Mouse (Mus musculus): ENCODE results near the gene Itch. TPM values are rescaled to one million over a fixed set of nuclear protein-coding genes. Genes with fewer than 3 reads are reported as not detected.

The Itch gene
- polyA plus RNA-seq, 1 experiment from 2014 or later, result 51.8 TPM

GRCm38 (mm10) chr2:155235746-155236361 lies 102.5 kb downstream of the Itch start:
- Histone ChIP-seq H3K27me3 (ENCODE audit: control insufficient read depth, insufficient read depth, low read length) (no peaks in the 10 kb centered on the region), H3K36me3 (ENCODE audit: control insufficient read depth, insufficient read depth, low read length) (no peaks in the 10 kb centered on the region; the same call in 1 of the 2 replicates), H3K27ac (replicated peaks; ENCODE audit: low read depth, low read length) (peak overlapping the region; percentile 66), H3K9ac (ENCODE audit: low read length) (peak overlapping the region; percentile 91), H3K4me3 (ENCODE audit: low read depth, low read length) (peak overlapping the region; percentile 91), H3K4me2 (ENCODE audit: low read depth, severe bottlenecking) (peak overlapping the region; percentile 65), H3K9me3 (ENCODE audit: control insufficient read depth, low read length) (no peaks in the 10 kb centered on the region), H3K4me1 (ENCODE audit: control insufficient read depth, insufficient read depth, low read length) (peaks cover 10% of the 10 kb centered on the region)
- ATAC-seq (ENCODE audit: insufficient number of reproducible peaks, low FRiP score, low TSS enrichment, low read depth), result peak; percentile 86
- peak; percentile 51 for DNase-seq (ENCODE audit: low spot score)
- WGBS, result 5% methylated on average over 13 of the region's 13 CpGs

- ATAC-seq (ENCODE audit: insufficient number of reproducible peaks, low FRiP score, low TSS enrichment, low read depth), result peak; percentile 98
- H3K4me3 ChIP-seq (ENCODE audit: low read depth, low read length), result peak within 1 kb of the TSS; percentile 91
- peak within 1 kb of the TSS; percentile 89 for H3K4me2 ChIP-seq (ENCODE audit: low read depth, severe bottlenecking)
- WGBS, result under 1% methylated on average over 50 of the region's 50 CpGs
- peak within 1 kb of the TSS; percentile 66 for H3K27ac ChIP-seq (replicated peaks; ENCODE audit: low read depth, low read length)
- peak within 1 kb of the TSS; percentile 91 for H3K9ac ChIP-seq (ENCODE audit: low read length)
- H3K27me3 ChIP-seq (ENCODE audit: control insufficient read depth, insufficient read depth, low read length), result no peaks in the 10 kb centered on the region
- peak; percentile 100 for DNase-seq (ENCODE audit: low spot score)
- peaks cover 10% of the 10 kb centered on the region for H3K4me1 ChIP-seq (ENCODE audit: control insufficient read depth, insufficient read depth, low read length)
- no peaks in the 10 kb centered on the region for H3K36me3 ChIP-seq (ENCODE audit: control insufficient read depth, insufficient read depth, low read length)
- H3K9me3 ChIP-seq (ENCODE audit: control insufficient read depth, low read length), result no peaks in the 10 kb centered on the region
Observed at GRCm38 (mm10) chr2:155236362-155236992, 103.2 kb downstream of the Itch start, which contains the start of gene Dynlrb1. TSS of gene Dynlrb1 (plus strand) at chr2:155236533.

- H3K27me3 ChIP-seq (ENCODE audit: control insufficient read depth, insufficient read depth, low read length), result no peaks in the 10 kb centered on the region
- peak overlapping the region; percentile 91 for H3K4me3 ChIP-seq (ENCODE audit: low read depth, low read length)
- H3K9ac ChIP-seq (ENCODE audit: low read length), result peak overlapping the region; percentile 91
- H3K4me1 ChIP-seq (ENCODE audit: control insufficient read depth, insufficient read depth, low read length), result peaks cover 10% of the 10 kb centered on the region
- no peak for ATAC-seq (ENCODE audit: insufficient number of reproducible peaks, low FRiP score, low TSS enrichment, low read depth)
- DNase-seq (ENCODE audit: low spot score), result peak; percentile 24
- peak overlapping the region; percentile 89 for H3K4me2 ChIP-seq (ENCODE audit: low read depth, severe bottlenecking)
- no peak overlapping the region for H3K27ac ChIP-seq (replicated peaks; ENCODE audit: low read depth, low read length)
- no peaks in the 10 kb centered on the region for H3K9me3 ChIP-seq (ENCODE audit: control insufficient read depth, low read length)
- WGBS, result 20% methylated on average over 4 of the region's 4 CpGs
- no peaks in the 10 kb centered on the region; the same call in 1 of the 2 replicates for H3K36me3 ChIP-seq (ENCODE audit: control insufficient read depth, insufficient read depth, low read length)
Observed at GRCm38 (mm10) chr2:155237276-155237675, 104.0 kb downstream of the Itch start.

- no peak overlapping the region for H3K4me3 ChIP-seq (ENCODE audit: low read depth, low read length)
- no peak for ATAC-seq (ENCODE audit: insufficient number of reproducible peaks, low FRiP score, low TSS enrichment, low read depth)
- no peak overlapping the region for H3K4me2 ChIP-seq (ENCODE audit: low read depth, severe bottlenecking)
- H3K36me3 ChIP-seq (ENCODE audit: control insufficient read depth, insufficient read depth, low read length), result peaks cover 7% of the 10 kb centered on the region; the same call in 1 of the 2 replicates
- no peak overlapping the region for H3K9ac ChIP-seq (ENCODE audit: low read length)
- WGBS, result 74% methylated on average over 4 of the region's 4 CpGs
- peaks cover 10% of the 10 kb centered on the region for H3K4me1 ChIP-seq (ENCODE audit: control insufficient read depth, insufficient read depth, low read length)
- H3K27me3 ChIP-seq (ENCODE audit: control insufficient read depth, insufficient read depth, low read length), result no peaks in the 10 kb centered on the region
- no peak for DNase-seq (ENCODE audit: low spot score)
- no peak overlapping the region for H3K27ac ChIP-seq (replicated peaks; ENCODE audit: low read depth, low read length)
- H3K9me3 ChIP-seq (ENCODE audit: control insufficient read depth, low read length), result no peaks in the 10 kb centered on the region
Observed at GRCm38 (mm10) chr2:155240915-155241314, 107.6 kb downstream of the Itch start.

DNA sequence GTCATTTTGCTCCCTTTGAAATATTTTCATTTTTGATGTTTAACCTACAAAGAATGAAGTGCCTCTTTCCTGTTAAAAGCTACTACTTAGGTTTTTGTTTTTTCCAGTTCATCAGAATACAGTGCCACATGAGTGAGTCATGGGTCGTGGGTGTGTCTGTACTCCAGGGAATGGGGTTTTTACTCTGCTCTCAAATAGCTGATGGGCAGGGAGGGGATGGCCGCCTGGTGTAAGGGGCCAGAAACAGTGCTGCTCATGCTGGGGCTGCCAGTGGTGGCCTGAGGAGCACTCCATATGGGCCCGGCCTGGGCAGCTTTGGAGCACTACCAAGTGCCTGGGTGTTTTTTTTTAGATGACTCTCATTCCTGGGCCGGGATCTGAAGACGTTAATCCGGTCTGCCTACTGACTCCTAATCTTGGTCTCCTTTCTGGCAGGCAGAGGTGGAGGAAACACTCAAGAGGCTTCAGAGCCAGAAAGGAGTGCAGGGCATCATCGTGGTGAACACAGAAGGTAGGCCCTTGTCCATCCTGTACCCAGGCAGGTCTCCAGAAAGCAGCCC lies 109.1 kb downstream of the Itch start:
- no peak overlapping the region for H3K27ac ChIP-seq (replicated peaks; ENCODE audit: low read depth, low read length)
- H3K9me3 ChIP-seq (ENCODE audit: control insufficient read depth, low read length), result no peaks in the 10 kb centered on the region
- DNase-seq (ENCODE audit: low spot score) (no peak), ATAC-seq (ENCODE audit: insufficient number of reproducible peaks, low FRiP score, low TSS enrichment, low read depth) (no peak)
- no peak overlapping the region for H3K4me3 ChIP-seq (ENCODE audit: low read depth, low read length)
- H3K36me3 ChIP-seq (ENCODE audit: control insufficient read depth, insufficient read depth, low read length), result peaks cover 13% of the 10 kb centered on the region
- H3K4me1 ChIP-seq (ENCODE audit: control insufficient read depth, insufficient read depth, low read length), result peaks cover 7% of the 10 kb centered on the region
- H3K4me2 ChIP-seq (ENCODE audit: low read depth, severe bottlenecking), result no peak overlapping the region
- WGBS, result 90% methylated on average over 7 of the region's 7 CpGs
- H3K27me3 ChIP-seq (ENCODE audit: control insufficient read depth, insufficient read depth, low read length), result no peaks in the 10 kb centered on the region
- no peak overlapping the region for H3K9ac ChIP-seq (ENCODE audit: low read length)

DNA sequence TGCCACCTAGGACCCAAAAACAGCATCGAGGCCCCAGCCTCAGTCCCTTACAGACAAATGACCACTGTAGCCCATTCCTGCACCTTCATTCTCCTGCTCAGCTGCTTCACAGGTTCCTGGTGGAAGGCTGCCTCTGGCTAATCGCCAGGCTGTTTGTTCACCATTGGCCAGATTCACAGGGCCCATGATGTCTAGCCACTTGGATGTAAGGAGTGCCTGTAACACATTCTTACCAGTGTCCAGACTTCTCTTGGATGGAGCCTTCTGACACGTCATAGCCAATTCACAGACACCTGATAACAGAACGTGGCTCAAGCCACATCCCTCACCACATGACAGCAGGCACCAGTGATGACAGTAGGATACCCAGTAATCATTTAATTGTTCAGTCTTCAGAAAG lies 112.9 kb downstream of the Itch start:
- no peak for DNase-seq (ENCODE audit: low spot score)
- ATAC-seq (ENCODE audit: insufficient number of reproducible peaks, low FRiP score, low TSS enrichment, low read depth), result no peak
- no peak overlapping the region for H3K9ac ChIP-seq (ENCODE audit: low read length)
- peaks cover 32% of the 10 kb centered on the region for H3K36me3 ChIP-seq (ENCODE audit: control insufficient read depth, insufficient read depth, low read length)
- no peaks in the 10 kb centered on the region for H3K9me3 ChIP-seq (ENCODE audit: control insufficient read depth, low read length)
- H3K4me2 ChIP-seq (ENCODE audit: low read depth, severe bottlenecking), result no peak overlapping the region
- no peaks in the 10 kb centered on the region for H3K4me1 ChIP-seq (ENCODE audit: control insufficient read depth, insufficient read depth, low read length)
- no peak overlapping the region for H3K27ac ChIP-seq (replicated peaks; ENCODE audit: low read depth, low read length)
- no peak overlapping the region for H3K4me3 ChIP-seq (ENCODE audit: low read depth, low read length)
- no peaks in the 10 kb centered on the region for H3K27me3 ChIP-seq (ENCODE audit: control insufficient read depth, insufficient read depth, low read length)
- 92% methylated on average over 4 of the region's 4 CpGs for WGBS

- DNase-seq (ENCODE audit: low spot score) (no peak), ATAC-seq (ENCODE audit: insufficient number of reproducible peaks, low FRiP score, low TSS enrichment, low read depth) (no peak)
- WGBS, result 87% methylated on average over 1 of the region's 1 CpGs
- no peak overlapping the region for H3K4me3 ChIP-seq (ENCODE audit: low read depth, low read length)
- no peak overlapping the region for H3K27ac ChIP-seq (replicated peaks; ENCODE audit: low read depth, low read length)
- no peak overlapping the region for H3K4me2 ChIP-seq (ENCODE audit: low read depth, severe bottlenecking)
- no peaks in the 10 kb centered on the region for H3K27me3 ChIP-seq (ENCODE audit: control insufficient read depth, insufficient read depth, low read length)
- H3K9me3 ChIP-seq (ENCODE audit: control insufficient read depth, low read length), result no peaks in the 10 kb centered on the region
- no peak overlapping the region for H3K9ac ChIP-seq (ENCODE audit: low read length)
- peaks cover 32% of the 10 kb centered on the region for H3K36me3 ChIP-seq (ENCODE audit: control insufficient read depth, insufficient read depth, low read length)
- H3K4me1 ChIP-seq (ENCODE audit: control insufficient read depth, insufficient read depth, low read length), result no peaks in the 10 kb centered on the region
Observed at GRCm38 (mm10) chr2:155248206-155248605, 114.9 kb downstream of the Itch start.

- WGBS, result 66% methylated on average over 2 of the region's 2 CpGs
- no peak for ATAC-seq (ENCODE audit: insufficient number of reproducible peaks, low FRiP score, low TSS enrichment, low read depth)
Observed at GRCm38 (mm10) chr2:155248718-155249117, 115.4 kb downstream of the Itch start.

More at GRCm38 (mm10) chr2:155248718-155249117, 115.4 kb downstream of the Itch start:
- Histone ChIP-seq H3K9ac (ENCODE audit: low read length) (no peak overlapping the region), H3K9me3 (ENCODE audit: control insufficient read depth, low read length) (no peaks in the 10 kb centered on the region), H3K27me3 (ENCODE audit: control insufficient read depth, insufficient read depth, low read length) (no peaks in the 10 kb centered on the region), H3K4me2 (ENCODE audit: low read depth, severe bottlenecking) (no peak overlapping the region), H3K4me3 (ENCODE audit: low read depth, low read length) (no peak overlapping the region), H3K4me1 (ENCODE audit: control insufficient read depth, insufficient read depth, low read length) (no peaks in the 10 kb centered on the region), H3K36me3 (ENCODE audit: control insufficient read depth, insufficient read depth, low read length) (peaks cover 30% of the 10 kb centered on the region), H3K27ac (replicated peaks; ENCODE audit: low read depth, low read length) (no peak overlapping the region)
- DNase-seq (ENCODE audit: low spot score), result no peak

Measured in limb, embryonic 11.5 days (tissue).